8 mouse cellular contexts compared by ENCODE assay signal in the genomic region with DNA sequence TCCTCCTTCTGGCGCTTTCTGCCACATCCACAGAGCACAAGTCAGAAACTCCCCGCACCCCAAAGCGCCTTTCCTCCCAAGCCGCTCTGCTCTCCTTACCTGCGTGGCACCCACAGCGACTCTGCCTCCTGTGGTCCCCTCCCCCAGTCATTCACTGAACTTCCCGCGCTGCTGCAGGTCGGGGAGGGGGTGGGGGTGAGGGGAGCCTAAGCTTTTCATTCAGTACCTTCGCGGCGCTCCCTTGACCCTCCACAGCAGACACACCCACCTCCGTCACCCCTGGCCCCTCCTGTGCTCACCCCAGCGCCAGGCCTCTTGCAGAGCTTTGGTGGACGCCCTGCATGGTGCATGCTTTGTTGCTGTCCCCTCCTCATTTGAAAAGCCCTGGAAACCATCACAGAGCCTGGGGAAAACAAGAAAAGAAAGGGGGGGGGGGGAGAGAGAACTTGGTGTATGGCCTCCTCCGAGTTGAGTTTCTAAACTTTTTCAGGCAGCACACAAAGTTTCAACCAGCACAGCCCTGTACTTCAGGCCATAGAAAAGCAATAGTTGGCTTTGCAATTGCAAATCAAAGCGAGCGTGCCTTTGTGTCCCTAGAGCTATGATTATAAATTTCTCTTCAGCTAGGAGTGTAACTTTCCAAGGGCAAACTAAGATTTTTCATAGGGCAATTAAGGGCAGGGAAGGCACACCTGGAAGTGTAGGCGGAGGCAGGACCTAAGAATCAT. TPM values are rescaled to one million over a fixed set of nuclear protein-coding genes. Genes with fewer than 3 reads are reported as not detected.
A peak's percentile ranks its signal among the peaks of the same experiment; 100 is the strongest.
DNase-seq lines count a peak whose midpoint lies in the region; ATAC-seq and TF ChIP-seq lines count a peak whose summit lies in the region.

A gene (minus strand): TSS at position 268 of the 728 bp plus-strand sequence.

- WGBS in lung, embryonic 15.5 days, result 10% methylated on average over 19 of the region's 19 CpGs
- 7% methylated on average over 19 of the region's 19 CpGs for WGBS in large intestine, adult 2 months
- WGBS in midbrain, embryonic 15.5 days, result 4% methylated on average over 19 of the region's 19 CpGs

- TF ChIP-seq CTCF in bone marrow macrophage, adult 2 months (IDR thresholded peaks at IDR 0.05; ENCODE audit: low read depth, low read length), result no peak

- no peaks in the 10 kb centered on the region for H3K27me3 ChIP-seq in lung, embryonic 15.5 days
- H3K27me3 ChIP-seq in midbrain, embryonic 15.5 days (replicated peaks), result no peaks in the 10 kb centered on the region

- TF ChIP-seq POLR2A in bone marrow macrophage, adult 2 months (IDR thresholded peaks at IDR 0.05; ENCODE audit: borderline replicate concordance, low read depth, low read length), result no peak

- H3K9ac ChIP-seq in lung, embryonic 15.5 days, result peak within 1 kb of the TSS; percentile 72
- H3K9ac ChIP-seq in midbrain, embryonic 15.5 days, result peak within 1 kb of the TSS; percentile 58

- H3K9me3 ChIP-seq in lung, embryonic 15.5 days, result no peaks in the 10 kb centered on the region
- no peaks in the 10 kb centered on the region for H3K9me3 ChIP-seq in midbrain, embryonic 15.5 days

- H3K4me2 ChIP-seq in lung, embryonic 15.5 days, result peak within 1 kb of the TSS; percentile 94
- H3K4me2 ChIP-seq in midbrain, embryonic 15.5 days, result peak within 1 kb of the TSS; percentile 81

- no peak for DNase-seq in lung, postnatal 36 days
- DNase-seq in gastrocnemius, postnatal 25 days, result peak; percentile 54
- DNase-seq in large intestine, adult 2 months (ENCODE audit: low read depth, low spot score), result no peak
- DNase-seq in frontal cortex, postnatal 25 days (ENCODE audit: low spot score in 2 of 2), result no peak

- H3K36me3 ChIP-seq in lung, embryonic 15.5 days, result no peaks in the 10 kb centered on the region
- H3K36me3 ChIP-seq in midbrain, embryonic 15.5 days (replicated peaks), result no peaks in the 10 kb centered on the region

- H3K27ac ChIP-seq in lung, embryonic 15.5 days, result peak within 1 kb of the TSS; percentile 88
- no peak within 1 kb of the TSS for H3K27ac ChIP-seq in bone marrow macrophage, adult 2 months (ENCODE audit: insufficient read depth, low read depth, low read length)
- no peak within 1 kb of the TSS for H3K27ac ChIP-seq in midbrain, embryonic 15.5 days

- peak; percentile 66 for ATAC-seq in lung, embryonic 15.5 days (ENCODE audit: borderline replicate concordance, extremely low read depth, low FRiP score, low TSS enrichment)
- ATAC-seq in midbrain, embryonic 15.5 days (replicated peaks), result peak; percentile 82
- no peak for ATAC-seq in frontal cortex, adult (ENCODE audit: low TSS enrichment)

- H3K4me1 ChIP-seq in lung, embryonic 15.5 days, result peaks cover 16% of the 10 kb centered on the region
- H3K4me1 ChIP-seq in bone marrow macrophage, adult 2 months (ENCODE audit: control insufficient read depth, insufficient read depth, low read length), result no peaks in the 10 kb centered on the region; the same call in 1 of the 2 replicates
- peaks cover 5% of the 10 kb centered on the region for H3K4me1 ChIP-seq in midbrain, embryonic 15.5 days

- peak within 1 kb of the TSS; percentile 71 for H3K4me3 ChIP-seq in lung, embryonic 15.5 days
- H3K4me3 ChIP-seq in bone marrow macrophage, adult 2 months (ENCODE audit: insufficient read depth, low read length), result peak within 1 kb of the TSS; percentile 67
- H3K4me3 ChIP-seq in midbrain, embryonic 15.5 days, result peak within 1 kb of the TSS; percentile 68

RNA-seq across cellular contexts. Expression of the gene that starts here (rescaled TPM):
- 36.7 and 38.6 TPM in 2 replicates for polyA plus RNA-seq in lung, embryonic 15.5 days (2015; fragmentation: Nextera tagmentation; extraction: Ambion mirVana)
- polyA plus RNA-seq in bone marrow macrophage, adult 2 months (2012; ENCODE audit: insufficient read depth, insufficient read length, missing spikeins), result 5.5 and 6.3 TPM in 2 replicates
- total RNA-seq in gastrocnemius, postnatal 25 days (2021), result 10 to 100 TPM; 14.8 to 15.4 TPM
- 32.8 and 51.6 TPM in 2 replicates for polyA plus RNA-seq in large intestine, adult 2 months (2012; rRNA removed)
- 27.6 and 28.7 TPM in 2 replicates for polyA plus RNA-seq in midbrain, embryonic 15.5 days (2015; fragmentation: Nextera tagmentation; extraction: Ambion mirVana)
